Mouse (Mus musculus): ENCODE data around the gene Zswim4. TPM values are rescaled to one million over a fixed set of nuclear protein-coding genes. Genes with fewer than 3 reads are reported as not detected.

Zswim4 gene
- total RNA-seq (2023) = 29.1 TPM

GRCm38 (mm10) chr8:84236998-84237473 lies at the start of gene Zswim4:
Gene Zswim4, minus strand, starts transcription at chr8:84237055.

GRCm38 (mm10) chr8:84269950-84270773 lies 33.3 kb upstream of the Zswim4 start, which contains the start of gene Ccdc130:
Gene Ccdc130, minus strand, starts transcription at chr8:84270380.

GRCm38 (mm10) chr8:84256822-84257610 lies 20.2 kb upstream of the Zswim4 start, which contains the start of gene Mri1:
Gene Mri1, minus strand, starts transcription at chr8:84257326.

GRCm38 (mm10) chr8:84249257-84250170 lies 12.7 kb upstream of the Zswim4 start, which contains the start of gene D8Ertd738e:
Gene D8Ertd738e, minus strand, starts transcription at chr8:84249719.

GRCm38 (mm10) chr8:84185117-84185516 lies 51.7 kb downstream of the Zswim4 start, which contains the start of gene Nanos3:
Gene Nanos3, minus strand, starts transcription at chr8:84185217.

Other genes with a start within 250 kb of the Zswim4 start
- 36.0 TPM for gene Samd1, start 239.4 kb downstream of the Zswim4 start, total RNA-seq (2023)
- not detected for gene 1700067K01Rik, start 235.6 kb downstream of the Zswim4 start, total RNA-seq (2023)
- not detected for gene 2210011C24Rik, start 224.9 kb downstream of the Zswim4 start, total RNA-seq (2023)
- not detected for gene Palm3, start 215.6 kb downstream of the Zswim4 start, total RNA-seq (2023)
- 324 TPM for gene Il27ra, start 194.5 kb downstream of the Zswim4 start, total RNA-seq (2023)
- 0.89 TPM for gene Rln3, start 192.1 kb downstream of the Zswim4 start, total RNA-seq (2023)
- 7.0 TPM for gene Gm10643, start 171.9 kb downstream of the Zswim4 start, total RNA-seq (2023)
- gene Rfx1, start 170.2 kb downstream of the Zswim4 start, total RNA-seq (2023) = 130 TPM
- 68.1 TPM for gene Dcaf15, start 132.3 kb downstream of the Zswim4 start, total RNA-seq (2023)
- gene Podnl1, start 111.1 kb downstream of the Zswim4 start, total RNA-seq (2023) = 6.4 TPM
- 36.5 TPM for gene Cc2d1a, start 89.1 kb downstream of the Zswim4 start, total RNA-seq (2023)
- gene 4930432K21Rik, start 89.0 kb downstream of the Zswim4 start, total RNA-seq (2023) = 3.2 TPM
- gene Nanos3, start 51.8 kb downstream of the Zswim4 start, total RNA-seq (2023) = not detected
- gene D8Ertd738e, start 12.7 kb upstream of the Zswim4 start, total RNA-seq (2023) = 163 TPM
- 35.8 TPM for gene Mri1, start 20.3 kb upstream of the Zswim4 start, total RNA-seq (2023)
- gene Ccdc130, start 33.3 kb upstream of the Zswim4 start, total RNA-seq (2023) = 25.9 TPM
- gene Cacna1a, start 151.4 kb upstream of the Zswim4 start, total RNA-seq (2023) = 8.7 TPM